Mouse (Mus musculus) heart, adult 9 months (tissue): ENCODE data around the gene Rcan2.
"Not testable (repeated sequence)": the region's sequence is repeated elsewhere in the genome, so short reads cannot be mapped to it uniquely, and the experiment has no call there.

Source experiments
- DNase-seq, 2 experiments: peaks; one replicate each; pipeline ENCODE4 v3.0.0; 2022; ENCODE audit warnings: low spot score in 2 of 2

Gene Rcan2

DNA sequence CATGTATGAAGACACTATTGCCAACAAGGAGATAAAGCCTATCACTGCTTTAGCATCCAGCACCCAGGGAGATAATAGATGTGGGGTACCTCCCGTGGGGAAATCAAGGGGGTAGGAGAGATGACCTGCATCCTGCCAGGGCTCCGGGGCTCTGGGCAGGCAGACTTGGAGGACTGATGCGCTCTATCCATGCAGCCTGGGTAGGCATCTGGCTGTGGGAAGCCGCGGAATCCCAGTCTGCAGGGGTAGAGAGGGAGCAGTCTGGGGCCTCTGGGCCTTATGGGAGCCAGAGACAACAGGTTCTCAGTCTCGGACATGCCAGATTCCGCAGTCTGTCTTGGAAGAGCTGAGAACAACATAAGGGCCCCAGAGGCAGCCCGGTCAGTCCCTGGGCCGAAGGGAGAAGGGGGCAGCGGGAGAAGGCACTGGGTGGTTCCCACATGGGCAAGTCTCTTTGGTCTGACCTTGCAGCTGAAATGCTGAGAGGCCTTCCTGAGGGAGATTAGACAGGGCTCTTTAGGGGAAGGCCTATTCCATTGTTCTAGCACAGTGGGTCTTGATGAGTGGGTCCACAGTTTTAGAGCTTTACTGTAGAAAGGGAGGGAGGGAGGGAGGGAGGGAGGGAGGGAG is 23.7 kb downstream of the Rcan2 start:
- DNase-seq = no peak

DNA sequence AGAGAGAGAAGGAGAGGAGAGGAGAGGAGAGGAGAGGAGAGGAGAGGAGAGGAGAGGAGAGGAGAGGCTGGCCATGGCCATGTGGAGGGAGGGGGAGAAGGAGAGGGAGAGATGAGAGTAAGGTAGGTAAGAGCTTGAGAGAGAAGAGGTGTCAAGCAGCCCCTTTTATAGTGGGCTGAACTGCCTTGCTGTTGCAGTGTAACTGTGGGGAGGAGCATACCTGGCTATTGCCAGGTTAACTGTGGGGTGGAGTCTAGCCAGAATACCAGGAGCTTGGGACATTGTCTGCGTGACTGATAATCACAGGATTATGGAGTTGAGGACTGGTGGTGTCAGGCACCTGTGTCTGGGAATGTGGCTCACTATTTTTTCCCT is 24.2 kb downstream of the Rcan2 start:
- not testable (repeated sequence) for DNase-seq

DNA sequence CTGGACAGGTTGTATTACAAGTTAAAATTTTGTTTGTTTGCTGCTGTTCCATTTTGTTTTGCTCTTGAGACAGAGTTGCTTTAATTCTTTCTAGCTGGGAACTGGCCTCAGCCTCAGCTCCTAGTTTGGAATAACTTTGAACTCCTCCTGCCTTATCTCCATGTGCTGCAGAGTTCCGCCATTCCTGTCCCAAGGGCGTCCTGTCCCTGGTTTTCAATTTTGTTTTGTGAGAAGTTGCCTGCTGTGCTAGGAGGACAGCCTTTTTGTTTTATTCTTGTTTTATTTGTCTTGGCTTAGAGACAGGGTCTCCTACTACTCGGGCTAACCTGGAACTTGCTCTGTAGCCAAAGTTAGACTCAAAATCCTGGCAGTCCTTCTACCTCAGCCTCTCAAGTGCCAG is 26.1 kb downstream of the Rcan2 start:
- DNase-seq = peak in 1 of 2 experiments; percentile 24

DNA sequence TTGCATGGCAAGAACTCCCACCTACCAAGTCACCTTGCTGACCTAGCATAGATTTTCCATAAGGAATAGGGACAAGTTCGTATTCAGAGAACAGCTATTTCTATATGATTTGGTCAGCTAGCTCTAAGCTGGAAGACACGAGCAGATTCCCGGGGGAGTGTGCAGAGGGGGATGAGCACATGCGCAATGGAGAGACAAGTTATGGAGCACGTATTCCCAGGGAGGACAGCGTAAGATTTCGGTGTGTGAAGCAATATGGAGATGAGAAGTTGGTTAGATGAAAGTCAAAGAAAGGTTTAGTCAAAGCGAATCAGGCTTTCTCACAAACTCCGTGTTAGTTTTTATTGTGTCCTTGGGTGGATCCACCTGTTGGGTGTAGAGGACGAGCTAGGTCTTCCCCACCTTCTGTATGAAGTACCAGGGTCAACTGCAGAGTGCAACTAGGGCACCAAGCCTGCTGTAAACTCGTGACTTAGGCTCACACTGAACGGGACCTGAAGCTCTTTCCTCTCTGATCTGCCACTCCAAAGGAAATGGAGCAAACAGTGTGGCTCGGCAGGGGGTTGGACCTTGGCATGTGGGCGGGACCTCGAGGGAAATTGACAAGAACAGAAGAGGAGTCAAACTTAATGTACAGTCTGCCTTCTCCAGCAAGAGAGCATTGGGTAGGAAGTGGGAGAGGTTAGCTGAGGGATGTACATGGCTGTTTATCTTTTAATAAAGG is 31.4 kb downstream of the Rcan2 start:
- no peak for DNase-seq

DNA sequence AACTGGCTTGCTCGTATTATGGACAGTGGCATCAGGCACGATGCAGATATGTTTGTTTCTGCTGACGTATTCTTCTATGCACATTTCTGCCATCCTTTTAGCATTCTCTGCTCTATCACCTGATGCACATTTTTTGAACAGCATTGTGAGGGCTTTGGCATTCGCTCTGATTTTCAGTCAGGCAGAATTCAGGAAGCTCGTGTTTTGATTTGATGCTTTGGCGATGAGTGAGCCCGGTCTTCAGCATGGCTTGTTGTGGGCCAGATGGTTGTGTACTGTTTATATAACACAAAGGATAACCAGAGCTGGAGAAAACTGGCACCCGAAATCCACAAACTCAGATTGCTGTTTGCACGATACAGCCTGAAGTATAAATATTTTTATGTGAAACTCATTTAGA is 39.1 kb downstream of the Rcan2 start:
- DNase-seq = no peak

DNA sequence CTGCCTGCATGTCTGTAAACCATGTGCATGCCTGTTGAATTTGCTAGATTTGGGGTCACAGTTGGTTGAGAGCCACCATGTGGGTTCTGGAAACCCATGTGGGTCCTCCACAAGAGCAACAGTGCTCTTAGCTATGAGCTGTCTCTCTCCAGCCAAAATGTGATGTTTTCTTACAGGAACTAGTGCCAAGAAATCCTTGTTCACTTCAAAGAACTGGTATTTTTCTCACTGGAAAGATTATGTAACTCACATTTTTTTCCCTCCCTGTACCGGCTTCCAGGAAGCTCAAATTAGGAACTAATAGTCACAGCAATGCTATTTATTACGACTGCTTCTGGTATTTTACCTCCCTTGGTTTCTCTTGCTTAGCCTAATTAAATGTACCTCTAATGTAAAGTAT is 45.6 kb downstream of the Rcan2 start:
- DNase-seq = peak; percentile 63

DNA sequence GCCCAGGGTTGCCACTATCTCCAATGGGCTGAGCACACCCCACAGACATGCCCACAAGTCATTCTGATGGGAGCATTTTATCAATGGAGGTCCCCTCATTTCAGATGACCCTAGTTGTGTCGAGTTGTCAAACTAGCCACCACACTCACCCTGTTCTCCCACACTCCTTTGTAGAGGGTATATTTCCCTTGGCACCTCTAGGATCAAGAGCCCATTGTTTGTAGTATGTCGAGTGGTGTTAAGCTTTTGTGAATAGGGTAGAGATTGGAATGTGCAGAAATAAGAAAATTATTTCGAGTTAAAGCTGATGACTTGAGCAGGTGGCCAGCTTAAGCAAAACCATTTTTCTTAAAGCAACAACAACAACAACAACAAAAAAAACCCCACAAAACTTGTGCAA is 47.8 kb downstream of the Rcan2 start:
- no peak for DNase-seq

DNA sequence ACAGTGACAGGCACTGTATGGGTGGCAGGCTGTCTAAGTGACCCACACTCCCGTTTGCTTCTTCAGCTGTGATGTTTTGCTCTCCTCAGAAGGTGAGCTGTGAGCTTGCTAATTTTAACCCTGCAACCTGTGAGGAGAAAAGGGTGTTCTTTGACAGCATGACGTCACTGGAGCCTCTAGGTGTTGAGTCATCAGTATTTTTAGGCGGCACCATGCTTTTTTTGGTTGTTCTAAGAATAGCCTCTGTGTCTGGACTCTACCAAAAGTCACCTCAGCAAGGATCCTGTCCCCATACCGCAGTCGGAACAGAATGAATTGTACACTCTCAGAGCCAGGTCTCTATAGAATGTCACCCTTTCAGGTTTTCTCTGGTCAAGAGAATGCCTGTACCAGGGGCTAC is 54.0 kb downstream of the Rcan2 start:
- peak; percentile 59 to 75 for DNase-seq

DNA sequence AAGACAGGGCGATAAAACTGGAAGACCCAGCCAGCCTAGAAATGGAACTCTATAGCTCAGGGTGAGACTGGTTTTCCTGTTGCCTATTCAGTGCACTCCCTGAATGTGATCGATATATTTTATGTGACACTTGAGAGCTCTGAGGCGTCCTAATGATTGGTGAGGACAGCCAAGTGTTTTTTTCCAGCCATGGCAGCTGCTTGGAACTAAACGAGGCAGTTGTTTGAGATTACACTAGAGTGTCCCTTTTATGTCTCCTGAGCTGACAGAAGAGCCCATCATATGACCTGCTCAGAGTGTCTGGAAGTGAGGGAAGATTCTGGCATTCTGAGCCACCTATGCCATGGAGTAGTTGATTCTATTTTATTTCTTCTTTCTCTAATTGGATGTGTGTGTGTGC is 54.9 kb downstream of the Rcan2 start:
- DNase-seq = peak; percentile 26 to 33

DNA sequence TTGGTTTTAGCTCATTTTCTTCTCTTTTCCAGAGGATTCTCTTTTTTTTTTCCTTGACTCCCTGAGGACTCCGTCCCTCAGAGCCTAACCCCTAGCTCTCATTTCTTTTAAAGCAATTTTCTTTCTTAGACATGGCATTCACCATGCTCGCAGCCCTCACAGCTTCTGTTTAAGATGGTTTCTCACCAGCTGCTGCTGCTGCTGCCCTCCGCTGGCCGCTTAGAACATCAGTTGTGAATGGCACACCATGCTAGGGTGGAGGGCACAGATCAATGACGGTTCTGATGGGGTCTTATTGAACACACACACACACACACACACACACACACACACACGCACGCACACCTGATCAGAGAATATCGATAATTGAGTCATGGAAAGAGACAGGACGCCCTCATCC is 67.7 kb downstream of the Rcan2 start:
- DNase-seq = no peak

DNA sequence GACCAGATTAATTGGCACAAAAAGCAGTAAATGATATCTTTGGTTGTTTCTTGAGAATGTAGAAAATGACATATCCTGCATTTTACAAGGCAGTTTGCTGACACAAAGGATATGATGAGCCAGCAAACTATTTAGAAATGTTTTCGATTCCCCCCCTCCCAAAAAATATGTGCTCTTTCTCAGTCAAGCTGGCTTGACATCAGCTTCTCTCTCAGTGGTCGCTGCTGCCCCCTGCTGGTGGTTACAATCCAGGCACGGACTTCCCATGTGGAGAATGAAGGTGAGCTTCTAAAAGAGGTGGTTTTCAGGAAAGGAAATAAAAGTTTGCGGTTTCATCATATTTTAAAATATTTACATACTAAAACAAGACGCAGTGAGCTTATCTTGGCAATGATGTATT is 68.5 kb downstream of the Rcan2 start:
- DNase-seq = peak in 1 of 2 experiments; percentile 66

DNA sequence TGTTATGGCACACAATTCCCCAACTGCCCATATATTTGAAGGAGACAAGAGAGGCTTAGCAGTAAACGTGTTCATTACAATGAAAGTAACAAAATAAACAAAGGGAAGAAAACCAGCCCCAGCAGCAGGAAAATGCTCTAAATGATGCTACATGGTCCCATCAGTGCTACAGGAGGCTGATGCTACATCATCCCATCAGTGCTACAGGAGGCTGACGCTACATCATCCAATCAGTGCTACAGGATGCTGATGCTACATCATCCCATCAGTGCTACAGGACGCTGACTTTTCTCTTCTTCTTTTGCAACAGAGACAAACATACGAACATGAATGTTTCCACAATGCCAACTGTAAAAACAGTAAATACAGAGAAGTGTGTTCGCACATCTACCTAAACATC is 73.3 kb downstream of the Rcan2 start:
- DNase-seq = no peak

DNA sequence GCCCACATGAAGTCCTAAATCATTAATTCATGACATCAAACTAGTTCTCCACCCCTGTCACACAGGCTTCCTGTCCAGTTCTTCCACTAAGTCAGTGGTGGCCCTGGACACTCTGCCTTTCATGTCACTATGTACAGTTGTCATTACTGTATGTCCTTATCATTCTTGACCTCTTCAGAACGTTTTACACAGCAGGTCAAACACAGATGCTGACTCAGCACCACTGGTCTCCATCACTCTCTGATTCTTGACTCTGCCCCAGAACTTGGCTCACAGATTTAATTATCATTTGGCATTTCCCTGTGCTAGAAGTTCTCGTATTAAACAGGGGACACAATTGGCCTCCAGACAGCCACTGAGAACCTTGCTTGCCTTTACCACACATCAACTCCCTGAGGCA is 76.3 kb downstream of the Rcan2 start:
- DNase-seq = no peak

DNA sequence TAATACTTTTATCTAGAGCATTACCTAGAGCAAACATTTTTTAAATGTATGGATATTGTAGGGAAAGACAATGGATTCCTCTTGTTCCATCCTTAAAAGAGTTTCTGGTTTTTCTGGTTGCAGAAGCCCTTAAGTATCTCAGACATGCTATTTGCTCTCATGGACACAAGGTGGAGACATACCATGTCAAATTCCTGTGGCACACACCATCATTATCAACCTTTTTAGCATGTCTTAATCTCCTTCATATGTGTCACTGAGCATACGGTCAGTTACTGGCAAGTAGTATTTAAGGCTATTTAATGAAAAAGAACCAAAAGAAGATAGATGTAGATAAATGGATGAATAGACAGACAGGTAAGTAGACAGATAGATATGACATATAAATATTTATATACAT is 81.9 kb downstream of the Rcan2 start:
- no peak for DNase-seq

DNA sequence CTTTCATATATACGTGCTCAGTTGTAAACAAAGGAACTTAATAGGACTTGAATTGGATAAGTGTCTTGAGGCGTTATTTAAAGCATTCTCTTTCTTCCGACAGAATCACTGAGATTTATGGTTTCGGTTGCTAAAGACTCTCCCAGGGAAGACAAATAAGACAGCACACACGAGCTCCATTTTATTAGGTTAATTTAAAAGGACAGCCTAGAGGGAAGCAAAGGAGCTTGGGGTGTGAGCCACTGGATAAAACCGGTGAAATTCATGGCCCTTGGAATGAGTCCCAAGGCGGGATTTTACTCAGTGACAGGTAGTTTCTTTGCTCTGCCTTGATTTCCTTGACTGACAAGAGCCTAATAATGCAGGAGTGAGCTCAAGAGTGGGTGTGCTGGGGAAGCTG is 85.1 kb downstream of the Rcan2 start:
- no peak for DNase-seq

DNA sequence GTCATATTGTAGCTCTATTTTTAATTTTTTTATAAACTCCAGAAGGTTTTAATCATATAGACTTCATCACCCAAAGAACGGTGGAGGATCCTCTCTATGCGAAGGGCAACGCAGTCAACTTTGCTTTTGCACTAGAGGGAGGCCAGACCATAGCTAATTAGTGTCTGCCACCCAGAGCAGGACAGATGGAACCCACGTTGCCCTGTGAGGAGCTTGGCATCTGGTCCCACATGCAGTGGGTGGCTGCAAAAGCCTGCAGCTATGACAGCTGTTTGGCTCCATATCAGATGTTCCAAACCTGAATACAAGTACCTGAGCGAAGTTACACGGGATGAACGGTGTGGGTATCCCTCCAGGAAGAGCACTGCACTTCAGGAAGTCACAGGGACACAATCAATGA is 86.8 kb downstream of the Rcan2 start:
- no peak for DNase-seq

DNA sequence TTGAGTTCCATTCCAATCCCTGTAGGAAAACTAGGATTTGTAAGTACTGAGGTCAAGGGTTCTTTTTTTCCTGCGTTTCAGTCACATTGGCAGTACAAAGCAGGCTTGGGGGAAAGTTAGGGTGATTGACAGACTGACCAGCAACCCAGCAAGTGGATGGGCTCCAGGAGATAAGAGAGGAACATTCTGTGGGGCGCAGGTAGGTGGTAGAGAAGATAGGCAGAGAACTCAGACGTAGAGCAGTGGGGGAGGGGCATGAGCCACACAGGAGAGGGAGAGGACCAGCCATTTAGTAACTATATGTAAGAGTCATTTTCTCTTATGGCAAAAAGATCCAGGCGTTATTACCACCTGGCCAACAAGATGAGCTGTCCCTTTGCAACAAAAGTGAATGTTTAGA is 96.2 kb downstream of the Rcan2 start:
- no peak for DNase-seq

DNA sequence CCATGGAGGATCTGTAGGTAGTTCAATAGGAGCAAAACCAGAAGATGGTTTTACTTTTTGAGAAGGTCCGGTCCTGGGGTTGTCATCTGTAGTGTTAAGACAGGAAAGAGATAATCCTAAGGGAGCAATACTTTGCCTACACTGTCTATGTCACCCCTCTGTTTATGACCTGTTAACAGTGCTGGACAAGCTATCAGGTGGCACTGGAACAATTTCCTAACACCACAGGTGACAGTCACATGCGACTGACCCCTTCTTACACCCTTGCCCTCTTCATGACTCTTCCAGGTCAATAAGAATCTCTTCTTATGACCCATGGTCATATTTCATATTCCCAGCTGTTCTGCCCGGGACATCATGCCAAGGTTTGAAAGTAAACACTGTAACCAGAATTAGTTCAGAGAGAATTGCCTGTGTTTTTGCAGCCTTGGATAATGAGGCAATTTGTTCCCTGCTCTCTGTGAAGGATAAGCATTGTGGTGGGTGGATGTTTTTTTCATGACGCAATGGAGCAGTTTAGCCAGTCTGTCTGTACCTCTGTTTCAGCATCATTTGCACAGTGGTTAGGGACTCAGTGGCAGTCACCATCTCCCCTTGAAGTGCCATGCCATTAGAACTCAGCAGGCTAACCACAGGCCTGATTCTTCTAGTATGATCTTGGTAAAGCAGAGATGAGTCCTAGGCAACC is 98.4 kb downstream of the Rcan2 start:
- DNase-seq = peak in 1 of 2 experiments; percentile 15

DNA sequence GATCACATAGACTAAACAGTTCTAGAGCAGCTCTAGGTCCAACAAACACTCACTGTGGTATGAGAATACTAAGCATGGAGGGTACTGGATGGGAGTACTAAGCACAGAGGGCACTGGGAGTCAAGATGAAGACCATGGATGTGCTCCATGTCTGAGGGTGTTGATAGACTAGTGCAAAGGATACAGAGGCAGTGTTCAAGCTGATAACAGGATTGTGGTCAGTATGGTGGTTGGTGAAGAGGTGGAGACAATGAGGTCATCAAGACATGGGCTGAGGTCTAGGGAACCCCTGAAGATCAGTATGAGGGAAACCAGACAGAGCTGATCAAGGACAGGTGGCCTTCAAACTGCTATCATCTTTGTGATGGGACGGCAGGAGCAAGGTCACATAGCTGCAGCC is 99.0 kb downstream of the Rcan2 start:
- no peak for DNase-seq

DNA sequence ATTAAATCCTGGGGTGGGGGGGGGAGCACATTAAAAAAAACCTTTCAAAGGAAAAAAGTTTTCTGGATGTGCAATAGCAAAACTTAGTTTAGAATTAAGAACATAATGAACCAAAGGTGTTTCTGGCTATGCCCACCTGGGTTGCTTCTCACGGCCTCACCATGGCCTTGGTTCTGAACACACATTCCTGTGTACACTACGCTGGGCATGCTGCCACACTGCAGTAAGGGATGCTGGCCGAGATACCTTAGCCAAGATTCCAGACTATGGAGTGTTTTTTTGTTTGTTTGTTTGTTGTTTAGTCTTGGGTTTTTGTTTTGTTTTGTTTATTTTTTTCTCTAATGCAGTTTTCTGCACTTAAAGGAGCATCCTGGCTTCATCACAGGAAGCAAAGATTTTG is 100.3 kb downstream of the Rcan2 start:
- no peak for DNase-seq

DNA sequence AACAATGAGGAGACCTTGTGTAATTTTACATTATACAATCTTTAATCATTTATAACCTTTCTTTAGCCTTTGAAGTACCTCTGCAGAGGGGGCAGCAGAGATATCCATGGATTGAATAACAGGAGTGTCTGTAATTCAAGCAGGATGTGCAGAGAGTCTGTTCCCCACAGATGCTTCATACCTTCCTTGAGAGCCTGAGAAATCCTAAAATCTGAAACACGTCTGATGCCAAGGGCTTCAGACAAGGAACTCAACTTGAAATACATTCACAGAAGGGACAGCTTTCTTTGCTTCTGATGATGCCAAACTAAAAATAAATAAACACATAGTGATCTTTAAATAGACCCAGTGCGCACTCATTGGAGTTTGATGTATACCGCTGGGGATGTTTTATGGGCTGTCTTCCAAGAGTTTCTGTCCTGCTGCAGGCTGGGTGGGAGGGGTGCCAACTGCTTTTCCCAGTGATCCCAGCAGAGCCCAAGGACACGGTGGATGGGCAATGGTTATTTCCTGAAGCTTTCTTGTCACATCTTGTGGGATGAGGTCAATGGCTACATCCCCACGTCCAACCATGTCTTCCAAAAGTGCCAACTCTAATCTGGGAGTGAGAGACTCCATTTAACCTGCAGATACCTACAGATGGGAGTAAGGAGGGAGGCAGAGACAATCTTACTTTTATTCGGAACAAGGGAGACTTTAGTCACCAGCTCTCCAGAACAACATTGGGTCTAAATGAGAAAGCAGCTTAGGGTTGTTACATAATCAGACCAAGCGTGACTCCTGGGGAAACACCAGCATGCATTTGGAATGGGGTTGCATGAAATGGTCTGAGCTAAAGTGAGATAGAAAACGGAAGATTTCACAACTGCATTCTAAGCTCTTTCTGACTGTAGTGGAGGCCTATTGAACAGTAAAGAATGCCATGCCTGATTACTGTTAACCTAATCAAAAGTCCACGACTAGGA is 102.9 kb downstream of the Rcan2 start:
- DNase-seq = peak; percentile 44

DNA sequence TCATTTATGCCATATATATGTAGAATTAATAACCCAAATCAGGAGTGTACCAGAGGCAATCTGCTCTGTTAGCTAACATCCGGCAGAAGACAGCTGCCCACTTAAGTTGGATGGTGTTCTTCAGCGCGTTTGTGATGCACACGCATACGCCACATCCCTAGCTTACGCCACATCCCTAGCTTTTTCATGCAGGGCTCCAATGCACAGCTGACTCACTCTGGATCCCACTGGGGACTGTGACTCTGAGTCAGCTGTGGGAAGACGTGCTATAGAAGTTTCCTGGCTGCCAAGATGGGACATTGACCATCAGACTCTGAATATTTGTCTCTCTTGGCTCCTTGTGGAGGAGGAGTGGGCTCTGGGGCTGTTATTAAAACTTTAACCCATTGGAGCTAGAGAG is 103.7 kb downstream of the Rcan2 start:
- no peak for DNase-seq
